Mouse (Mus musculus) cerebellum, adult 11-12 months (tissue): Measurements from ENCODE around the gene Slx1b.
"Not testable (repeated sequence)": the region's sequence is repeated elsewhere in the genome, so short reads cannot be mapped to it uniquely, and the experiment has no call there.

Experiments used
- DNase-seq: peaks from one replicate; pipeline ENCODE4 v3.0.0; 2022

Slx1b gene

DNA sequence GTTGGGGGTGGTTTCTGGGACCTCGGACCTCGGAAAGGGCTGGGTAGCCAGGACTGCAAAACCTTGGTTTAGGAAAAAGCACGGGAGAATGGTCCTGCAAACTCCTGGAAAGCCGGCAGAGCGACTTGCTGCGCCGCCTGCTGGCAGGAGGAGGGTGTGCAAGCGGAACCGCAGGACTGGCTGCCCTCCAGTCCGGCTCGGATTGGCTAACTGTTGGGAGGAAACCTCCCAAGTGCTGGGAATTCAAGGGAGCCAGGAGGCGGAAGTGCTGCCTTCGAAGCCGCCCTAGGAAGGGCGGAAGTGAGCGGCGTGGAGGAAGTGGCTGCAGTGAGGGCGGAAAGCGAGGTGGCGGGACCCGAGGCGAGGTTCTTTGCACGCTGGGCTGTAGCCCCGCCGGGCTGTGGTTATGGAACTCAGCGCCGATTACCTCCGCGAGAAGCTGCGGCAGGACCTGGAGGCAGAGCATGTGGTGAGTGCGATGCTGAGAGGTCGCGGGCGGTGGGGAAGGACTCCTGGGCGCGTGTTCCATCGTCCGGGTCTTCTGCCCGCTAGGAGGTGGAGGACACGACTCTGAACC is at the start of gene Slx1b:
Gene Slx1b, minus strand, starts transcription at position 154 of the 577 bp plus-strand sequence.
- DNase-seq = peak; percentile 95

GRCm38 (mm10) chr7:126741964-126742482 is 46.4 kb upstream of the Slx1b start:
- no peak for DNase-seq

- DNase-seq = no peak
Measured at GRCm38 (mm10) chr7:126741452-126741851, 45.9 kb upstream of the Slx1b start.

GRCm38 (mm10) chr7:126740977-126741376 is 45.4 kb upstream of the Slx1b start:
- DNase-seq = no peak

DNA sequence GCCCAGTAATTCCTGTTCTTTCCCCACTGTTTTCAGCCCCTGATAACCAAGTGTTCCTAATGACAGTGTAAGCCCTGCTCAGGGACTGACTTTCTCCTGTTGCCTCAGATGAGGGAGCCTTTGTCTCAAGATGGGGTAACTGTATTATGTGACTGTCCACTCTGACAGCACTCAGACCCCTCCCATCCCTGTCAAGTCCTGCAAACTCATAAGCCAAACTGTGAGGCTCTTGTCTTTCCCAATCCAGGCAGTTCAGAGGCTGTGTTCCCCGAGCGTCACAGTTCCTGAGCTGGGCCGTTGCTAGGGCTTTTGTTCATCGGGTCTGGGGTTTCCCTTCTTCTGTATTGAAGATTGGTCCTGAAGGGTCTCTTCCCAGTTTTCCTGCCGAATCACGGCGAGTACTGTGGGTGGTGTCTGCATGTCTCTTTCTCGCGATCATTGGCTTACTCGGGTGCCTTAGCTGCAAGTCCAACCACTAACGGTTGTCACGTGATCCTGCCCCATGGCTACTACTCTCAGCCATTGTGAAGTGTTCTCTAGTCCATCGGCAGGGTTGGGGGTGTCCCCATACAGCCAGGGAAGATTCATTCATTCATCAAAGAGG is 44.6 kb upstream of the Slx1b start:
- DNase-seq = no peak

DNA sequence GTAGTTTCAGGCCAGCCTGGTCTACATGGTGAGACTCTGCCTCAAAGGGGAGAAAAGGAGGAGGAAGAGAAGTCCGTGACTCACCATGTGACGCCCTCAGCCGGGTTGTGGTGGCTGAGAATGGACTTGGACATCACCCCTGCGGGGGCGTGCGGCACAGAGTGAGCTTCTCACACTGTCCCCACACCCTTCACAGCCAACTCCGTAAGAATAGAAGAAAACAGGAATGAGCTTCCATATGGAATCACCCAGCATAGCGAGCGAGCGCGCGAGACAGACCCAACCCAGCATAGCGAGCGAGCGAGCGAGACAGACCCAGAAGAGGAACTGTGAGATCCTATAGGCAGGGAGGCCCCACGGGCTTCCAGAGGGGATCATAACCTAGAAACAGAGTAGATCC is 44.0 kb upstream of the Slx1b start:
- no peak for DNase-seq

- DNase-seq = no peak
Measured at GRCm38 (mm10) chr7:126736122-126736521, 40.5 kb upstream of the Slx1b start.

DNA sequence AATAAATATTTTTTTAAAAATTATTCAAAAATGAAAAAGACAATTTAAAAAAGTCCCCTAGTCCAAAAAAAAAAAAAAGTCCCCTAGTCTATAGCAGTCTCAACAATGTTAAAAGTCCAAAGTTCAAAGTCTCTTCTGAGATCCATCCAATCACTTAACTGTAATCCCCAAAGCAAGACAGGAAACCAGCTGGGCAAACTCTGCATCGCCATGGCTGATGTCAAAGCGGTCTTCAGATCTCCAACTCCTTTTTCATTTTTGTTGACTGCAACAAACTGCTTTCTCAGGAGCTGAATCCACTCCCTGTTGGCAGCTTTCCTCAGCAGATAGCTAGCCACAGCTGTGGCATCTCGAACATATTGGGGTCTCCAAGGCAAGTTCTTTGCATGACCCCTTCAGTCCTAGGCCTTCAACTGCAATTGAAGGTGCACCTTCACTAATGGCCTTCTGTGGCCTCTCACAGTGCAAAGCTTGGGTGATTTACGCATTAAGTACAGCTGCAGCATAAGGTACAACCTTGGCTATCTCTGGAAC is 34.7 kb upstream of the Slx1b start:
- DNase-seq = not testable (repeated sequence)

DNA sequence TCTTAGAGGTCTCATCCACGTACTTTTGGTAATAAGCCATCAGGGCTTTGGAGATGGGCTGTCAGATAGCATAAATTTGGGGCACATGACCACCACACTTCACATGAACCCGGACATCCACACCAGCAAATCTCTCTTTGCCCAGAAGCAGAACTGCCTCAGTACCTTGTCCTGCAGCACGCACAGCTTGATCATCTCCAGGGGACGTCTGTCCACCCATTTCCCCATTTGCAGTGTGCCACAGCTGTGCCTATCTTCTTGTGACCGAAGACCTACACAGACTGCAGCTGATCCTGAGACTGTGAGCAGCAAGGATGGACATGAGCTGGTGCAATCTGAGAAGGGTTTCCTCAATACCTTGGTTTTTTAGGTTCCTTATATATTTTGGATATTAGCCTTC is 30.1 kb upstream of the Slx1b start:
- DNase-seq = no peak

GRCm38 (mm10) chr7:126725077-126725476 is 29.5 kb upstream of the Slx1b start:
- DNase-seq = no peak

DNA sequence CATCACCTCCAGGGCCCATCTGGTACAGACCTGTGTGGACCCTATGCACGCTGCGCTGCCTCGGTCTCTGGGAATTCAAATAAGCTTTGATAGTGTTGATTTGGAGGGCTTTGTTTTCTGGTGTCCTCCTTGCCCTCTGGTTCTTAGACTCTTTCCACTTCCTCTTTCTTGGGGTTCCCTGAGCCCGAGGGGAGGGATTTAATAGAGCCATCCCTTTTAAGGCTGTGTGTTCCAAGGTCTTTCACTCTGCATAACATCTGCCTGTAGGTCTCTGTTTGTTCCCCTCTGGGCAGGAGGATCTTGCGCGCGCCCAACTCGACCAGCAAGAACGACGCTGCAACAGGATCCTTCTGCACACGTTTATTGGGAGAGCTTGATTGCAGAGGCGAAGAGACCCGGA is 26.1 kb upstream of the Slx1b start:
- DNase-seq = no peak

DNA sequence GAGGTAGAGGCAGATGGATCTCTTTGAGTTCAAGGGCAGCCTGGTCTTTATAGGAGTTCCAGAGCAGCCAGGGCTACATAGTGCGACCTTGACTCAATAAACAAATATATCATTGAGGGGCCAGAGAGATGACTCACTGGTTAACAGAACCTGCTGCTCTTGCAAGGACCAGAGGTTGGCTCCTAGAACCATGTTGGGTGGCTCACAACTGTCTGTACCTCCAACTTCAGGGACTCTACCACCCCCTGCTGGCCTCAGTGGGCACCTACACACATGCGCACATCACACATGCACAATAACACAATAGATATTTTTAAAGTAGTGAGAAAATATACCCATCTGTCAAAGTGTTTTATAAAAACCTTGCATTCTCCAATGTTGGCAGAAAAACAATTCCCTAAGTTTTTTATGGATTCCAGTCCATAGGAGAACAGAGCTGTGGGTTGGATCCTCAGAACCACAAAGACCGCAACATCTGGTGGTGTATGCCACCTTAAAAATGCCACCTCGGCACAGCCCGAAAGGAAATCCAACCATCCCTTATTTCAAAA is 23.3 kb upstream of the Slx1b start:
- no peak for DNase-seq

- no peak for DNase-seq
Measured at GRCm38 (mm10) chr7:126717566-126717965, 22.0 kb upstream of the Slx1b start.

DNA sequence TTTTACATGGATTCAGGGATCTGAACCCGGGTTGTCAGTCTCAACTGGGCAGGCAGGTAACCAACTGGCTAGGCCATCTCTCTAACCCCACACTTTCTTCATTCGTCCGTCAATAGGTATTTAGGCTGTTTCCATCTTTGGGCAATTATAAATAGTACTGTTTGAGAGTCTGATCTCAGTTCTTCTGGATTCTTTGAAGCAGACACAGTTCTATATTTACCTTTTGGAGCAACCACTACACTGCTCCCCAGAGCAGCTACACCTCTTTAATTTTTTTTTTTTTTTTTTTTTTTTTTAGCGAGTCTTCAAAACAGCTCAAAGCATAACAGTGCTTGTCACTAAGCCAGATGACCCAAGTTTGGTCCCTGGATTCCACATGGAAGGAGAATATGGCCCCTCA is 20.1 kb upstream of the Slx1b start:
- DNase-seq = no peak

GRCm38 (mm10) chr7:126711910-126712309 is 16.3 kb upstream of the Slx1b start:
- no peak for DNase-seq

DNA sequence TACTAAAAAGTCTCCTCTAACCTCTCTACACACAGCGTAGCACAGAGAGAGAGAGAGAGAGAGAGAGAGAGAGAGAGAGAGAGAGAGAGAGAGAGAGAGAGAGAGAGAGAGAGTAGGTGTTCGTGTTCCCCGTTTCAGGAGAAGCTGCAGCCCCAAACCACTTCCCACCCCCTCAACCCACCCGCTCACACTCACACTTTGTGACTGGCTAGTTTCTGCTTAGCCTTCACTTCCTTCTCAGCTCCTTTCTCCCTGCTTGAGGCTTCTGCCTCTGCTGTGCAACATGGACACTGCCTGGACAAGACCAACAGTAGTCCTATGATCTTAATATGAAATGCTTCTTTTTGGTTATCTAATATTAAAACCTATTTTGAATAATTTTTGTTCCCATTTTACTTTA is 14.7 kb upstream of the Slx1b start:
- DNase-seq = no peak

GRCm38 (mm10) chr7:126708175-126708952 is 12.8 kb upstream of the Slx1b start:
- DNase-seq = no peak

- no peak for DNase-seq
Measured at GRCm38 (mm10) chr7:126707442-126708174, 12.0 kb upstream of the Slx1b start, which contains the start of gene Coro1a. Coro1a (minus strand) TSS chr7:126707787.

- DNase-seq = peak; percentile 89
Measured at GRCm38 (mm10) chr7:126704121-126704980, 8.8 kb upstream of the Slx1b start.

DNA sequence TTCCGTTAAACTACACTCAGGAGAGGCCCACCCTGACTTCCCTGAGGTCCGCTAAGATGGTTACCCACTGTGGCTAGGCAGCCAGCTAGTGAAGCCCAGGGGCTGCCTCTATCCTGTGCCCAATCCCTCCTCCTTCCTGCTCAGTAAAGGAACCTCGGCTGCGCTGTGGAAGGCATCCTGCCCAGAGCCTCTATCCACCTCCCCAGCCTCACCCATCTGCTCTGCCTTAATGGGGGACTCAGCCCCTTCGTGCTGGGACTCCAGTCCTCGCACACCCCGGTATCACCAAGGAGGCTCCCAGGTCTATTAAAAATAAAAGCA is 8.1 kb upstream of the Slx1b start:
- DNase-seq = peak; percentile 63

DNA sequence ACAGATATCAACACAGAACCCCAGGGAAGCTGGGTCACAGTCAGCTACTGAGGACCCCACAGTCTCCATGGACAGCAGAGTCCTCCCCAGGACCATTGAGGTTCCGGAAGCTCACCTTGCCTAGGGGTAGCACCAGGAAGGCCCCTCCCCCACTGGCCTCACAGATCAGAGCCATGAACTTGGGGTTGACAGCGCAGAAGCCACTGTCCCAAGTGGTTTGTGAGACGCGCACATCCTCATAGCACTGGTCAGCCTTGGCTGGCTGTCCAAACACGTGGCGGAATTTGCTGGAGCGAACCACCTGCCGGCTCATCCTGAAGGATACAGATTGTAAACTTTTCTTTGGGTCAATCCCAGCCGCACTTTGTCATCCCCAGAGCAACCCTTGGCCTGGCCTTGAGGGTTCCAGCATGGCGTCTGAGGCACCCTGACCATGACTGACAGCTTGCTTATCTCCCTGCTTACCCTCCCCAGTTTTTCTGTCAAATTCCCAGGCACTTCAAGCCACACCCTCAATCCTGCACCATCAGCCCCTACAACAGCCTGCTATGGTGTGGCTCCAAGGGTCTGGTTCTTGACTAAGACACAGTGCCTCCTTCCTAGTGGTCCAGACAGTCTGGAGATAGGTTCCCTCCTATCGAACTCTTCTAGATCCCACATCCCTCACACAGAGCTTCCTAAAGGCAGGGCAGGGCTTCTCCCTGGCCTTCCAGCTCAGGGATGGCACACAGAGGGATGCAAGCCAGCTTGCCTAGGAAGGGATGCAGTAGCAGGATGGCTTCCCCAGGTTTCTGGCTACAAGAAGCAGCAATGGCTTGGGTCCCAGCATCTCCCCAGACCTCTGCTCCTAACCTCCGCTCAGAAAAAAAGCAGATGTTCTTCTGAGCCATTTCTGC is 7.5 kb upstream of the Slx1b start:
- DNase-seq = peak; percentile 71
